Mouse (Mus musculus): Measurements from ENCODE around the gene Gm5134.

DNA sequence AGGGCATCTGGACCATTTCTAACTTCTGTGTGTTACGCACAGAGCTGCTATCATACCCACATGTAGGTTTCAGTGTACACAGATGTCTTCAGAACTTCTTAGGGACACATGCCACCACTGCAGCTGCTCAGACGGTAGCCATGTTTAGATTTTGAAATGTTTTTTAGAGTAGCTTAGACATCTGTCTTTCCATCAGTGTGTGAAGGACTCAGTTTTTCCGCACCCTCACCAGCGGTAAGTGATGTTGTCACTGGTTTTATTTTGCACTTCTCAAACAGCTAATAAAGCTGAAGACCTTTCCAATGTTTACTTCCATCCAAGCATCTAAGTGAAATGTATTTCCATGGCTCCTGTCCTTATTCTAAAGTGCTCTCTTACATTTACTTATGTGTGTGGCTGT, 47.4 kb upstream of the Gm5134 start:
- TF ChIP-seq ZNF384 (IDR thresholded peaks at IDR 0.05; ENCODE audit: low read depth, low read length) (no peak), CHD2 (IDR thresholded peaks at IDR 0.05; ENCODE audit: low read depth, low read length) (no peak)
